Mouse (Mus musculus) midbrain, postnatal 0 days (tissue): Measurements from ENCODE around the gene Kif22. TPM values are rescaled to one million over a fixed set of nuclear protein-coding genes. Genes with fewer than 3 reads are reported as not detected.

Experiments used
- ATAC-seq: fragments of 200-750 bp; cut with Nextera tagmentation; 2 replicates; pipeline ENCODE4 v1.8.0; 2017; ENCODE audit warnings: moderate number of reproducible peaks, mild to moderate bottlenecking, moderate TSS enrichment, moderate library complexity; ENCODE audit not compliant: low FRiP score
- DNase-seq: peaks from one replicate; pipeline ENCODE4 v3.0.0-alpha.2; 2015; ENCODE audit warnings: low spot score
- H3K27ac ChIP-seq: fragments of 300-500 bp; sonication (generic); 2 replicates; pipeline ENCODE4 v1.5.1; 2014; ENCODE audit warnings: low read depth, mild to moderate bottlenecking, low read length, mixed read lengths
- H3K27me3 ChIP-seq: fragments of 300-500 bp; sonication (generic); 2 replicates; pipeline ENCODE4 v1.6.1; 2014; ENCODE audit warnings: low read length, control low read depth, mixed read lengths; ENCODE audit not compliant: insufficient read depth
- H3K36me3 ChIP-seq: fragments of 300-500 bp; sonication (generic); 2 replicates; pipeline ENCODE4 v1.6.1; 2014; ENCODE audit warnings: low read length, control low read depth, mixed read lengths; ENCODE audit not compliant: insufficient read depth
- H3K4me1 ChIP-seq: fragments of 300-500 bp; sonication (generic); 2 replicates; pipeline ENCODE4 v1.6.1; 2014; ENCODE audit warnings: mild to moderate bottlenecking, control low read depth, antibody characterized with exemption, low read length, mixed read lengths; ENCODE audit not compliant: insufficient read depth
- H3K4me2 ChIP-seq: fragments of 300-500 bp; sonication (generic); 2 replicates; pipeline ENCODE4 v1.6.1; 2014; ENCODE audit warnings: low read depth, mild to moderate bottlenecking, low read length, mixed read lengths; ENCODE audit not compliant: poor library complexity, severe bottlenecking
- H3K4me3 ChIP-seq: fragments of 300-500 bp; sonication (generic); 2 replicates; pipeline ENCODE4 v1.5.1; 2014; ENCODE audit warnings: low read depth, mild to moderate bottlenecking, low read length, moderate library complexity
- H3K9ac ChIP-seq: fragments of 300-500 bp; sonication (generic); replicated peaks from 2 replicates; pipeline ENCODE4 v1.6.1; 2014; ENCODE audit warnings: mild to moderate bottlenecking, low read length, moderate library complexity, mixed read lengths; ENCODE audit not compliant: poor library complexity, severe bottlenecking
- H3K9me3 ChIP-seq: fragments of 300-500 bp; sonication (generic); 2 replicates; pipeline ENCODE4 v1.6.1; 2016; ENCODE audit warnings: low read length, control low read depth
- CTCF ChIP-seq: IDR thresholded peaks from 2 replicates; pipeline ENCODE4 v1.5.1; 2016; ENCODE audit warnings: antibody characterized with exemption, mild to moderate bottlenecking
- WGBS: fragments of 180-500 bp; shearing (Covaris S2); extraction: QIAGEN DNeasy Blood & Tissue Kit; methylation state at CpG from one replicate; pipeline ENCODE4 v1.1.7; 2014; 5-methylcytosine and 5-hydroxymethylcytosine counted together
- polyA plus RNA-seq: library from polyadenylated mRNA; unstranded; fragments of >200 nt; fragmentation: Nextera tagmentation; extraction: Ambion mirVana; gene quantifications from 2 replicates; pipeline ENCODE4 v1.2.1, GENCODE M21; 2015
- total RNA-seq: library from RNA; depleted of rRNA; stranded (reverse); fragments of >200 nt; gene quantifications from 2 replicates; pipeline ENCODE4 v1.2.3, GENCODE M21; 2014; rRNA removed

Gene Kif22
- total RNA-seq (2.9 and 4.2 TPM in 2 replicates), polyA plus RNA-seq (11.3 and 11.5 TPM in 2 replicates)

DNA sequence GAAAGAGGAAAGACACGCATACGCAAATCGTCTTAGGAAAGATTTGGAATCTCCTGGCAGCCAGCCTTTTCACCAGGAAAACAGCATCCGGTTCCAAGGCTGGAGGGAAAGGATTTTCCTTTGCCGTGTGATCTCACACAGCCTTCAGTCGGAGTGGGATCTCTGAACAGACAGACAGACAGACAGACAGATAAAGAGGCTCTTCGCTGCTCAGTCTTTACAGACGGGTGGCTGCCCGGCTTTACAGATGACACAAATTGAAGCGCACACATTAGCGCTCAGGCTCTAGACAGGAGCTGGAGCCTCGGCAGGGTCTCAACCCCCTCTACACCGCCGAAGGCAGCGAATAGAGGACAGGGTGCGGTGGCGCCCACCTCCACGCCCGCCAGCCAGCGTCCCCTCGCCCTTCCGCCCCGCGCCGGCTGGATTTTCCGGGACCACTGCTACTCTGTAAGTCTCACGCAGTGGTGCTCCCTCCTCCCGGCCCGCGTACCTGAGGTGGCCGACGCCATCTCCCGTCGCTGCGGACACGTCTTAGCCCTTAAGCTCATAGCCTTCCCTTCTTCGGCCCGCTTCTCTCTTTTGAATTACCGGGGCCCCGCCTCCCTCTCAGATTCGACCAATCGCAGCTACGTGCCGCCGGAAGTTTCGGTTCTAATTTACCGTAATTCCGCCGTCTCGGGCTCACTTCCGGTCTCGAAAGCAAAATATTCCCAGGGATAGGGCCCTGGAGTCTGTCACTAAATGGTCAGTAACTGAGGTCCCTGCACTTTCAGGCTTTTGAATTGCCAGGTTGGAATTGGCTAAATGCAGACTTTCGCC, at the start of gene Kif22:
Kif22 (minus strand) TSS at position 621 of the 822 bp plus-strand sequence.
- Histone ChIP-seq H3K36me3 (no peaks in the 10 kb centered on the region), H3K9ac (peak within 1 kb of the TSS; percentile 48; the same call in 1 of the 2 replicates), H3K4me1 (0 out of 2 replicates have a peak, but pooled peaks cover 2% of the 10 kb centered on the region), H3K27me3 (no peaks in the 10 kb centered on the region), H3K9me3 (no peaks in the 10 kb centered on the region), H3K27ac (peak within 1 kb of the TSS; percentile 69), H3K4me3 (peak within 1 kb of the TSS; percentile 68), H3K4me2 (peak within 1 kb of the TSS; percentile 83)
- ATAC-seq = peak; percentile 76; the same call in 1 of the 2 replicates
- no peak for TF ChIP-seq CTCF
- WGBS = under 1% methylated on average over 53 of the region's 53 CpGs
- DNase-seq = peak; percentile 93

DNA sequence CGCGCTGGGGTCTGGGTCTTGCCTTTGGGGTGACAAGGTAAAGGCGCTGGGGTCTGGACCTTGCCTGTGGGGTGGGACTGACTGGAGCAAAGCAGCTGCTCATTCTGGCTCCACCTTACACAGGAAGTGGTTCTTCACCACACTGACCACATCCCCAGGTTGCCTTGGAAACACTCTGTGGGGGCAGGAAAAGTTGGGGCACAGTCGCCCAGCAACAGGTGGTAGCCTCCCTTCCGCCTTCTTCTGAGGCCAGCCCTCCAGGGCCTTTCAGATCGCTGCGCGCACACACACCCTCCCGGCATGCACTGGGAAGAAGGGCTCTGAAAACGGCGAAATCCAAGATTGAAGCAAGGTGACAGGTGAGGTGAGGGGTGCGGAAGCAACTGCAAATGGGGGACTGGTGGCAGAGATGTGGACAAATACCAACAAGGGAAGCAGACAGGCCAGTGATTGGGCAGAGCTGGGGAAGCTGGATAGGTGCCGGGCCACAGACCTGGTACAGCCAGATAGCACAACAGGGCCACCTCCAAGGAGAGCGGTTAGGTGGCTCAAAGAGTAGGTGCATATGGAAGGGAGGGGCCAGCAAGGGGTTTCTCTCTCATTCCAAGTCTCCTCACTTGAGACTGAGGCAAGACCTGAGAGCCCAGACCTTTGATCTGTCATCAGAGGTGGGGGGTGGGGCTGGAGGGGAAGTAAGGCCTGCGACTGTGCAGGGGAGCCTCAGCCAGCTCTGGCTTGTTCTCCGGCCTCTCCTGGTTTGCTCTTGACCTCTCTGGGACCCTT, 49.0 kb upstream of the Kif22 start, which contains the start of gene AI467606:
AI467606 (plus strand) TSS at position 246 of the 783 bp plus-strand sequence.
- TF ChIP-seq CTCF = no peak
- no peaks in the 10 kb centered on the region for H3K27me3 ChIP-seq
- DNase-seq = no peak
- H3K36me3 ChIP-seq = no peaks in the 10 kb centered on the region
- H3K4me1 ChIP-seq = no peaks in the 10 kb centered on the region
- WGBS = 71% methylated on average over 16 of the region's 16 CpGs
- H3K27ac ChIP-seq = no peak within 1 kb of the TSS
- no peak within 1 kb of the TSS for H3K9ac ChIP-seq
- H3K9me3 ChIP-seq = no peaks in the 10 kb centered on the region
- peak within 1 kb of the TSS; percentile 12; the same call in 1 of the 2 replicates for H3K4me2 ChIP-seq
- H3K4me3 ChIP-seq = no peak within 1 kb of the TSS
- ATAC-seq = no peak

DNA sequence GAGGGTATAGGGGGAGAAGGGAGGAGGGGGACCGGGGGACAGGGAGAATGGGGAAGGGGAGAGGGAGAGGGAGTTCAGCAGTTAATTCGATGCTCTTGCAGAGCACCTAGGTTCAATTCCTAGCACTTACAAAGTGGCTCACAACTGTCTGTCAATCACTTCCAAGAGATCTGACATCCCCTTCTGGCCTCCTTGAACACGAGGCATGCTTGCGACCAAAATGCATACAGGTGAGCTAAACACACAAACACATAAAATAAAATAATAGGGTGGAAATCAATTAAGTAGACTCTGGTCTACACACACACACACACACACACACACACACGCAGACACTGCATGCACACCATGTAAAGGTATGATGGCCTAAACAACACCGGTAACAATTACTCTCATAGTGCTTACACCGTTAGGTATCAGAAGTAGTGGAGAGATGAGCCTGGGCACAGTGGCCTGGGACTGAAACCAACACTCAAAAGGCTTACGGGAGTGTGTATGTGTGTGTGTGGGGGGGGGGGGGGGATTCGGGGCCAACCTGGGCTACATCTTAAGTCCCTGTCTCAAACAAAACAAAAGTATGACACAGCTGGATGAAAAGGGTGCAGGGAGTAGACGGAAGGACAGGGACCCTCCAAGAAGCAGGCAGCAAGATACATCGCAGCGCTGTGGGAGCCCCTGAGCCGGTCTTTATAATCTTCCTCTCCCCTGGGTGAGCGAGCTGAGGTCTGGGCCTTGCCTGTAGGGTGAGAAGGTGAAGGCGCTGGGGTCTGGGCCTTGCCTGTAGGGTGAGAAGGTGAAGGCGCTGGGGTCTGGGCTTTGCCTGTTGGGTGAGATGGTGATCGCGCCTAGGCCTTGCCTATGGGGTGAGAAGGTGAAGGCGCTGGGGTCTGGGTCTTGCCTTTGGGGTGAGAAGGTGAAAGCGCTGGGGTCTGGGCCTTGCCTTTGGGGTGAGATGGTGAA, 48.2 kb upstream of the Kif22 start:
- ATAC-seq (no peak), DNase-seq (no peak)
- no peaks in the 10 kb centered on the region for H3K36me3 ChIP-seq
- no peak overlapping the region for H3K27ac ChIP-seq
- TF ChIP-seq CTCF = no peak
- no peaks in the 10 kb centered on the region for H3K9me3 ChIP-seq
- H3K4me1 ChIP-seq = no peaks in the 10 kb centered on the region
- no peak overlapping the region for H3K4me3 ChIP-seq
- H3K9ac ChIP-seq = no peak overlapping the region
- WGBS = 83% methylated on average over 19 of the region's 20 CpGs
- H3K4me2 ChIP-seq = no peak overlapping the region
- no peaks in the 10 kb centered on the region for H3K27me3 ChIP-seq

DNA sequence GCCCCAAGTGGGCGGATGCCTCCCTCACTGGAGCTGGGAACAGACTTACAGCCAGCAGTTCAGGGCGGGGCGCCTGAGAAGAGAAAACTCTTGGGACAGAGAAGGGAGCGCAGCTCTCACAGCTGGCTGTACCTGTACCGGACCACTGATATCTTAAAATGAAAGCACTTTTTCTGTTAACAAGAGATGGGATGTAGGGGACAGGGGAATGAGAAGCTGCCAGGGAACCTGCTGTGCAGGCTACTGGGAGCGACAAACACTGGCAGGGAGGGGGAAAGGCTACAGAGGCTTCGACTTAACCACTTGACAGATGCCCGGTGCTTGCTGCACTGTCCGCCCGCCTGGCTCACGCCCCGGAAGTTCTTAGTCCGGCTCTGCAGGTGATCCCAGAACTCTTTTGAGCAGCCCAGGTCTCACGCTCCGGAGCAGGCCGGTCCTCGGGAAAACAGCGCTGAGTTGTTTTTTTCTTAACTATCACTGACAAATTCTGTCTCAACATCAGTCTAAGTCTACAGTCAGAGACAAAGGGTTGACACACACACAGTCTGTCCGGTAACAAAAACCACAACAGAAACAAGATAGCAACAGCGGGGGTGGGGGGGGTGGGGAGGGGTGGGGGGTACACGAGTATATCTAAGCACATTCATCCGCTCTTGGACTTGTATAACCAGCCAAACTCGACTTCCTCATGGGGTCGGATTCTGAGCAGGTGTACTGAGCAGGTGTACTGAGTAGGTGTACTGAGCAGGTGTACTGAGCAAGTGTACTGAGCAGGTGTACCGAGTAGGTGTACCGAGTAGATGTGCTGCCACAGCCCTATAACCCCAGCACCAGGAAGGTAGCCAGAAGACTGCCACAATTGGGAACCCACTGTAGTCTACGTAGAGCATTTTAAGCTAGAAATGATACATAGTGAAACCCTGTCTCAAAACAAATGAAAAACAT, 46.9 kb upstream of the Kif22 start:
- no peaks in the 10 kb centered on the region for H3K36me3 ChIP-seq
- TF ChIP-seq CTCF = no peak
- H3K4me3 ChIP-seq = peak overlapping the region; percentile 15; the same call in 1 of the 2 replicates
- H3K4me2 ChIP-seq = peak overlapping the region; percentile 39
- H3K27ac ChIP-seq = no peak overlapping the region
- H3K27me3 ChIP-seq = no peaks in the 10 kb centered on the region
- WGBS = 22% methylated on average over 27 of the region's 27 CpGs
- H3K9ac ChIP-seq = 0 out of 2 replicates have a peak overlapping the region, but pooled peaks have one; percentile 24
- no peak for DNase-seq
- no peaks in the 10 kb centered on the region for H3K4me1 ChIP-seq
- H3K9me3 ChIP-seq = no peaks in the 10 kb centered on the region
- ATAC-seq = no peak
